Mouse (Mus musculus) naive thymus-derived CD4-positive, alpha-beta T cell, adult 2 months (primary cell): ENCODE results near the gene Nkx1-1.

ENCODE experiments used
- DNase-seq: peaks from one replicate; pipeline ENCODE4 v3.0.0-alpha.2; 2011; ENCODE audit warnings: low read depth

The Nkx1-1 gene

DNA sequence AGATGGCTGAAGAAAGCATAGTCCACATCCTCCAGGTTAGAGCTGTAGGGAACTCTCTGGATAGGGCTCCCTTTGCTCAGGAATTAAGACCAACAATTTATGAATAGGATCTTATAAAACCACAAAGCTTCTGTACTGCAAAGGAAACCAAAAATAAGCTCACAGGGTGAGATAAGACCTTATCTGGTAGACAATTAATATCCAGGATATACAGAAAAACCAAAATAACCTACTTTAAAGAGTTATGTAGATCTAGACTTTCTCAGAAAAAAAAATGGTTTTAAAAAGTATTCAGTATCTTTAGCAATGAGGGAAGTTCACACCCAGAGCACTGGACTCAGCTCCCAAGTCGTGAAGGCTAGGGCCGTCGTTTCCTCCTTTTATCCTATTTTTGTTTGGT, 13.5 kb downstream of the Nkx1-1 start:
- no peak for DNase-seq

DNA sequence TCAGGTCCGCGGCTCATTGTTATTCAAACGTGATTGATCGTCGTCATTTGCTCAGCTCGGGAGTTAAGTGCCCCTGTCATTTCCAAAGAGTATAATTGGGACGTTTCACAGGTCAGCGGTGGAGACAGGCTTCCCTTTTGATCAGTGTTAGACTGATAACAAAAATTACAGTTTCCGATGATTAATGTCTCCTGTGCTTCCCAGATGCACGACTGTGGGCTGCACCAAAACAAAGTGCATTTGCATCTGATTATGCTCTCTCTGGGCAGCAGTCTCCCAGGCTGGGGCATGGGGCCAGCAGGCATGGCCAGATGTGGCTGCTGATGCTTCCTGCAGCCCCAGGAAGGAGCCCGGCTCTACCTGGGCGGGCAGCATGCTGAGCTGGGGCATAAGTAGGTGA, 33.0 kb downstream of the Nkx1-1 start:
- DNase-seq, result no peak

DNA sequence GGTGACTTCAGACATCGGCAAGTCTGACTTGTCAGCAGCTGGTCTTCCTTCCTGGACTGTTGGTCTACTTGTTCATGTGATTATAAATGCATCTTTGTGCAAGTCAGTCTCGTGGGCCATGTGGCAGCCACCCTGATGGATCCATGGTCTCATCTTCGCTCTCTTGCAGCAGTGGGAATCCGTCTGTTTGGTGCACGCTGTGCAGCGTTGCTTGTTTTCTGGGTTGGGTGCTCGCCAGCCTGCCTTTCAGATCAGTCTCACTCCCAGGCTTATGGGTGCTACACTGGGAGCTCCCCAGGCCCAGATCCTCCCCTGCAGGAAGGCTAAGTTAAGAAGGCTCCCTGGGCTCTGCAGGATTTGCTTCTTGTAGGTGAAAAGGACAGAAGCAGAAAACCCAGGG, 36.9 kb downstream of the Nkx1-1 start:
- DNase-seq, result no peak

DNA sequence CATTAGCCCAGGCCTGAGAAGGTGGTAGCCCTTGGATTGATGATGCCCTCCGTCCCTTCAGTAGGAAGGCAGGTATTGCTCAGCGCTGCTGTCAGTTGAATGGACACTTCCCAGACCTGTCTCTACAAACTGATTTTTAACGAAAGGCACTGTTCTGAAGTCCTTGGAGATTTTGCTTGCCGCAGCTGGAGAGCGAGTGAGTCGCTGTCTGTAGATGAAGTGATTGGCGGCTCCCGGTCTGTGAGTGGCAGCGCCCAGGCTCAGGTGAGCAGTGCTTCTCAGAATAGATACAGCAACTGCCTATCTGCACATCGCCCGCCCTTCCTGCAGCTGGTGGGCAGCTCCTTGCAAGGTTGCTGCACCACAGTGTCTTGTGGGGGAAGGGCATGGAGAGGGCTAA, 38.1 kb downstream of the Nkx1-1 start:
- DNase-seq, result no peak

DNA sequence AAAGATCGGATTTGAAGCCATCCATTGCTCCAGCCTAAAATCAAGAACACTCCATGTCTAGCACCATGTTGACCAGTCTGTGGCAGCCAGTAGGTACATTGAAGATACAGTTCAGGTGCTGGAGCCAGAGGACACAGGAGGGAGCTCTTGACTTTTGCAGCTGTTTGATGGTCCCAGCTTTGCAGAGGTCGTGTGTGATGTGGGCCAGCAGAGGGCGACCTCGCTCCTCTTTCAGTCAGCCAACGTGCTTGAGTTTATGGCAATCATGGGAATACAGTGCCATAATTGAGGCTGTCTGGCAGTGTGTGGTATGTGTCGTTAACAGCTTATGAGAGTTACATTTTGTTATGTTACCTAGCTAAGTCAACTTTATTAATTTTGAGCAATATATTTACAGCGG, 40.0 kb downstream of the Nkx1-1 start:
- peak; percentile 85 for DNase-seq

DNA sequence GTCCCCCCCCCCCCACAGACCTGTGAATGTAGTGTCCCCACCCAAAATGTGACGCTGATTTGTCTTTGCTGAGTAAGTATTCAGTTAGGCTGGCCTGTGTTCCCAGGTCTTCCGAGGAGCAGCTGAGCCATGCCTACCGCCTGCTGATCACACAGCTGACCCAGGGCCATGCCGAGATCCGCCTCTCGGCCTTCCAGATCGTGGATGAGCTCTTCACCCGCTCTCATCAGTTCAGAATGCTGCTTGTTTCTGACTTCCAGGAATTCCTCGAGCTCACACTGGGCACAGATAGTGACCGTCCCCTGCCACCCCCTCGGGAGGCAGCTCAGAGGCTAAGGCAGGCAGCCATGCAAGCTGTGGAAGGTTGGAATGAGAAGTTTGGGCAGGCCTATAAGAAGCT, 46.2 kb downstream of the Nkx1-1 start:
- no peak for DNase-seq
